Mouse (Mus musculus): Measurements from ENCODE around the gene Acin1.

Gene Acin1

GRCm38 (mm10) chr14:54686522-54687143 lies at the start of gene Acin1:
TSS of gene Acin1 (minus strand) at chr14:54686931.
- DNase-seq (ENCODE audit: inconsistent ontology term), result peak; percentile 100

DNA sequence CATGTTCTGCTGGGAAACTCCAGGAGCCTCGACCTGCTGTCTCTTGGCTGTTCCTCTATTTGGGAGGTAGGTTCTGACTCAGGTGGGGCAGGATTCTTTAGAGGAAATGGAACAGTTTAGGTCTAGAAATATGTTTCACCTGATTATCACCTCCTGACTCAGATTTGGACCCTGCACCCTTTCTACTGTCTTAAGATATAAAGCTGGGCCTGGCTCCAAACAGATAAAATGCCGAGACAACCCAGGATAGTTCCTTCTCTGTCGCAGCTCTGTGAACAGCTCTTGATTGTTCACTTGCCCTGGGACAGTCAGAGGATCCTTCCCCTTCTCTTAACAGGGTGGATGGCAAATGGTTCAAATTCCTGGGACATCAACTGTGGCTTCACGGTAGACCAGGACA lies 48.5 kb upstream of the Acin1 start:
- DNase-seq (ENCODE audit: inconsistent ontology term), result no peak

GRCm38 (mm10) chr14:54734004-54734403 lies 47.3 kb upstream of the Acin1 start:
- no peak for DNase-seq (ENCODE audit: inconsistent ontology term)

GRCm38 (mm10) chr14:54732206-54732605 lies 45.5 kb upstream of the Acin1 start:
- no peak for DNase-seq (ENCODE audit: inconsistent ontology term)

DNA sequence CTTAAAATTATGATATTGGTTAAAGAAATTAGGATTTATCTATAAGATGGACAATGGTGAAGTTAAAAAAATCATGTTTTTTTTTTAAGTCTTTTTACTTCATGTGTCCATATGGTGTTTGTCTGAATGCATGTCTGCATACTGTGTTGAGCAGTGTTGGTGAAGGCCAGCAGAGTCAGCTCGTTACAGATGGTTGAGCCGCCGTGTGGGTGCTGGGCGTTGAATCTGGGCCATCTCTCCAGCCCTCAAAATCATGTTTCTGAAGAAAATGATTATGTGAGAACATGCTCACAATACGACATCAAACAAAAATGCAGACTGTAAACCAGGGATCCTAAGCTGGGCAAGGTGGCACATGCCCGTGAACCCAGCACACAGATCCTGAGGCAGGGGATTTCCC lies 43.6 kb upstream of the Acin1 start:
- DNase-seq (ENCODE audit: inconsistent ontology term), result no peak

DNA sequence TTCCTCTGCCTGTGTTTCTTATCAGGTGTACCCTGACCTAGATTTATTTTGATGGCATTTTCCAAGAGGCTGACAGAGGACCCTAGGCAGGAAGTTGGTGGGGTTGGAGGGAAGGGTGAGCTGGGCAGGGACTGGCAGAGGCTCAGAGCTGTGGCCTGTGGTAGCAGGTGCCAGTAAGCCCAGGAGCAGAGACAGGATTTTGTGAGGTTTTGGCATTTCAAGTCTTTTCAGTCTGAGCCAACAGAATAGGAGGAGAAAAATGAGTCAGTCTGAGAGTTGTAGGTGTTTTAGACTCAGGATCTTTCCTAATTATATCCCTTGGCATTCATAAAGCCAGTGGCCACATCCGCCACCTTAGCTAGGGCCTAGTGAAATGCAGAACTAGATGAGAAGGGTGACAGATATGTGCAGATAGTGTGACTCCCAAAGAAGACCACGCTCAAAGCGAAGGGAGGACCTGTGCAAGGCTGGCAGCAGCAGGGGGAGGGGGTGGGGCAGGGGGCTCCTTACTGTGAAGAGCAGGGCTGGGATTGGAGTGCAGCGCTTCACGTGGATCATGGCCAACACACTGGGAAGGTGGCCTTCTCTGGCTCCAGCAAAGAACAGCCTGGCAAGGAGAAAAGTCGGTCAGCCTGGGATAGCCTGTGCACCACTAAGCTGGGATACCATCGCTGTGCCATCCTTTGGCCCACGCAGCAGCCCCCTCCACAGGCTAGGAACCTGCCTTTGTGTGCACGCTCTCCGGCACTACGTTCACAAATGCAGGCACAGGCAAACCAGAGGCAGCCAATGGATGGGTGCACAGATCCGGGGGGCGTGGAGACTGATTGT lies 42.3 kb upstream of the Acin1 start:
- DNase-seq (ENCODE audit: inconsistent ontology term), result peak; percentile 37

DNA sequence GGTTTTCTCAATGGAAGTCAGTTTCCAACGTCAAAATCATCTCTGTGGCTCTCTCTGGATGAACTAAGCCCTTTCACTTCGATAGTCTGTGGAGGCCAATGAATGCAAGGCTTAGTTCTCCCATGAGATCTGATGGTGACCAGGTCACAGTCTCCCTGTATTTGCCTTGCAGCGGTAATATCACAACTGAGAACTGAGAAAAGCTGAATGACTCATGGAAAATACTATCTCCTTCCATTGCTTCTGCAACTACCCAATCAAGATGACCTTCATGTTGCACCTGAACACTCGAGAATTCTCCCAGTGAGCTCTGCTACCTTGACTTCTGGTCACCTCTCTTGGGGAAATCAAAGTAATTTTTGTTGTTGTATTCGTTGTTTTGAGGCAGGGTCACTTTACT lies 40.8 kb upstream of the Acin1 start:
- no peak for DNase-seq (ENCODE audit: inconsistent ontology term)

DNA sequence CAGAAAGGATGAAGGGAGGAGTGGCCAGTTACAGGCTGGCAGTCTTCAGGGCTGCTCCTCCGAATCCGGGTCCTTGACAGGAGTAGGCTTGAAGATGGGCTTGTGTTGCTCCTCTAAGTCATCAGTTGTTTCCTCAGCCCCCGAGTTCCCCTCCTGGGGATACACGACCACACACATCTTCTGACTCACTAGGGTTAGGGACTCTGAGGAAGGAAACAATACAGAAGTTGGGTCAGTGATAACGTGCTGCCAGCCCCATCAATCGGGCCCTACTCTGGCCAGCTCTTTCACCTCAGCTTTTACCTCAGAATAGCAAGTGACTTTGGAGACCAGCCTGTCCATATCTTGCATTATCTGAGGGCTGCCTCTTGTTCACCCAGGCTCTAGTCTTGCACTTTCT lies 37.3 kb upstream of the Acin1 start:
- DNase-seq (ENCODE audit: inconsistent ontology term), result no peak

DNA sequence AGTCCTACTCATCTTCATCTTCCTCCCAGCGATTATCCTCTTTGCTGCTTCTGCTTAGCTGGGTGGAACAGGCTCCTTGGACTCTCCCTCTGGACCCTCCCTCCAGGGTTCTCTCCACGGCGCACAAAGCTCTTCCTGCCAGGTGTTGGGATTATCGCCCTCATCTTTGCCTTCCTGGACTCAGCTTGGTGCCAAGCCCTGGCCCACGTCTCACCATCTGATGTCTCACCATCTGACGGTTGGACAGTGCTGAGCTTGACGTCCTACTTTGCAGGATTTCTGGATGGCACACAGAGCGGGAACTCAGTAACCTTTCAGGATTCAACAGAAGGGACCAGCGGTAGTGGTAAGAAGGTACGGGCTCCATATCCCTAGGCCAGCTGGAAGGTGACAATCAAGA lies 35.0 kb upstream of the Acin1 start:
- no peak for DNase-seq (ENCODE audit: inconsistent ontology term)

DNA sequence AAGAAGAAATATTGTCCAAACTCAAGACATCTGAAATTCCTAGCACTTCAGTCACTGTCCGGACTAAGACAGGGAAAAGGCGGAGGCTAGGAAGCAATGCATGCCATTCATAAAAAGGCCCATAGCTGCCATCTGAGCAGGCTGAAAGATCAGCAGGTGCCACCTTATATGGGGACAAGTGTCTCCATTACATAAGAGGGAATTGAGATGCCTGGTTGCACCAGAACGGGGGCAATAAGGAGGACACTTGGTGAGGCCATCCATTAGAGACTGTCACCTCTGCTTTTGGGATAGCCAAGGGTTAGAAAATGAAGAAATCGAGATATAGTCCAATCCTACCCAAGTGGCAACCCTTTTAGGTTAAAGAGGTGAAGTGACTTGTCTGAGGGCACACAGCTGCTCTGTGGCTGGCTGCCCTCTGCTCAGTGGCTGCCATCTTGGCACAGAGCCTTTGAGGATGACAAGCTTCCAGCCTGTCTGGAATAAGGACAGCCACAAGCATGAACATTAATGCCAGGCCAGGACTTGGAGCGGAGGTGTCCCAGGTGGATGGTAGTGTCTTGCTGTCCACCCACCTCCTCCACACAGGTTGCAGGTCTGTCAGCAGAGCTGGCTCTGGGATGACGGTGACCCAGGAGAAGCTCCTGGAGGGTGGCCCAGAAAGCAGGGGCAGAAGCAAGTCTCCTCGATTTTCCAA lies 34.1 kb upstream of the Acin1 start:
- no peak for DNase-seq (ENCODE audit: inconsistent ontology term)

GRCm38 (mm10) chr14:54720041-54720440 lies 33.3 kb upstream of the Acin1 start:
- DNase-seq (ENCODE audit: inconsistent ontology term), result no peak

GRCm38 (mm10) chr14:54715402-54715801 lies 28.7 kb upstream of the Acin1 start:
- DNase-seq (ENCODE audit: inconsistent ontology term), result no peak

DNA sequence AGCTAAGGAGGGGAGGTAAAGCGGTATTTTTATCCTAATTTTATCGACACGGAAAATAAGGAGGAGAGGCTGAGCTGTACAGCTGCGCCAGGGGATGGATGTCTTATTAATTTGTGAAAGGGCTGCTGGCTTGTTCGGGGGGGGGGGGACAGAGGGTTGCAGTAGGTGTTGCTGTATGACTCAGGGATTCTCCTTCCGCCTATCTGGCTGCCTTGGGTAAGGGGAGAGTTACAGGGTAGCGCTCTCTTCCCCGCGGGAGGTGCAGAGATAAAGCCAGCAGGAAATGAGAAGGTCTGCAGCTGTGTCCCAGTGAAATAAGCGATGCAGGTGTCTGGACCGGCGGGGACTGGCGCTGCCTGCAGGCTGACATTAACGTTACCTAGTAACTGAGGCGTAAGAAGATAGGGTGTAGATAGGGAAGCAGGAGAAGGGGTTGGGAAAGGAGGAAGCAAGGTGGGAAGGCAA lies 27.9 kb upstream of the Acin1 start:
- DNase-seq (ENCODE audit: inconsistent ontology term), result peak; percentile 38

GRCm38 (mm10) chr14:54714121-54714520 lies 27.4 kb upstream of the Acin1 start:
- peak; percentile 72 for DNase-seq (ENCODE audit: inconsistent ontology term)

- DNase-seq (ENCODE audit: inconsistent ontology term), result no peak
Observed at GRCm38 (mm10) chr14:54712861-54713260, 26.1 kb upstream of the Acin1 start.

DNA sequence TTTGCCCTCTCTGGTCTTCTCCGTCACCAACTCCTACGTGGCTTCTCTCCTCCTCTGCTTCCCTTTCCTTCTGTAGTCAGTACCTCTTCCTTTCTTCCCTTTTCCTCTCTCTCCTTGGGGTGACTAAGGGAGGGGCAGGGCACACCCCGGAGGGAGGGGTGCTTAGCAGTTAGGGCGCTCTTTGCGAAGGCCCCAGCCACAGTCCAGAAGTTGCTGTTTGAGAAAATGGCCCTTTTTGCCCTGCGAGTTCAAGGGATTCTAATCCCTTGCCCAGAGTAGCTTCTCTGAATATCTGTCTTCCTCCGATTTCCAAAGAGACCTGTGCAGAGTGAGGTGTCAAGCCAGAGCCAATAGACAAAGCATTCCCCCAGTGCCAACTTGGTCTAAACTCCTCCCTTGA lies 25.3 kb upstream of the Acin1 start, which contains the start of gene Cebpe:
Gene Cebpe (minus strand): TSS at position 101 of the 400 bp plus-strand sequence.
- no peak for DNase-seq (ENCODE audit: inconsistent ontology term)

- no peak for DNase-seq (ENCODE audit: inconsistent ontology term)
Observed at GRCm38 (mm10) chr14:54709054-54709453, 22.3 kb upstream of the Acin1 start.

DNA sequence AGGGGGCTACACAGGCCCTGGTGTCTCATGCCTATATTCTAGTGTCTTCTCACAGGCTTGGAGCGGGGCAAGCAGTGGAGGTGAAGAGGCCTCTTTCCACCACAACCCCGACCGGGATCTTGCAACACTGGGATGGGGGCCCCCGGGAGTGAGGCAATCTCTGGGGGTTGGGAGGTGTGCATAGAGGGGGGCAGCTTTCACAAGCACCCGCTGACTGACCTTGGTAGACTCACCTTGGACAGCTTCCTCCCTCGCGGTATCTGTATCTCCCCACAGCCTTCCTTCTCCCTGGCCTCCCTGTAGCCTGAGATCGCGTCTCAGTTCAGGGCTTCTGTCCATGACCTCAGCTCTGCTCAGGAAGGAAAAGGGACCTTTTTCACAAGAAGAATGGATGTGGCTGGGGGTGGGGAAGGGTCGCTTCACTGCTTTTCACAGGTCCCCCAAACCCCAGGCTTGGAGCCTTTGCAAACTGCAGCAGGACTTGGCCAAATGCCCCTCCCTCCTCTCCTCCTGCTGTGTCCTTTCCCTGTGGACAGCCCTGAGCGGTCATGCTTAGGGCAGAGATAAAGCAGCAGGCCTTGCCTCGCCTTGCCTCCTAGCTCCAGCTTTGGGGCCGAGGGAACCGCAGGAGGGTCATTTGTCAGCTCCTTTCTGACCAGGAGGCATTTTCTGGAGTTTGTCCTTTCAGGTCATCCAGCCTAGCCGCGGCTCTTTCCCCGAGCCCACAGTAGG lies 20.0 kb upstream of the Acin1 start:
- no peak for DNase-seq (ENCODE audit: inconsistent ontology term)

- no peak for DNase-seq (ENCODE audit: inconsistent ontology term)
Observed at GRCm38 (mm10) chr14:54705844-54706243, 19.1 kb upstream of the Acin1 start.

GRCm38 (mm10) chr14:54703207-54703606 lies 16.5 kb upstream of the Acin1 start:
- no peak for DNase-seq (ENCODE audit: inconsistent ontology term)

- DNase-seq (ENCODE audit: inconsistent ontology term), result peak; percentile 66
Observed at GRCm38 (mm10) chr14:54701298-54701697, 14.6 kb upstream of the Acin1 start.

DNA sequence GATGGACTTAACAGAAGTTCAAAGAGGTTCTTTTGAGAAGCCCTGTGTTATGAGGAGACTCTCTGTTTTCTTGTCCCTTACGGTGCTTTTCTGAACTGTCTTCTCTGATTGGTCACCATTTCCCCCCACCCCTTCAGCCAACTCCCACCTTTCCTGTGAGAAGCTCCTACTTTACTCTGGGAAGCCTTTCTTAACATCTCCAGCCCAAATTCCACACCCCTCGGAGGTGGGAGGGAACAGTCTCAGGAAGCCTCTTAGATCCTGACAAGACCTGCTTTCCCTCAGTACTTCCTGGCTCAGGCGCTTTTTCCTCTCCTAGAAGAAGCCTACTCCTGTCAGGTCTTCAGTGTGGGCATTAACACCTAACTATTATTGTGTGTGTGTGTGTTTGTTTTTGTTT lies 12.9 kb upstream of the Acin1 start:
- no peak for DNase-seq (ENCODE audit: inconsistent ontology term)

All from Muller cell, postnatal 12 days (primary cell).